Mouse (Mus musculus): ENCODE results near the gene Hba-x. TPM values are rescaled to one million over a fixed set of nuclear protein-coding genes. Genes with fewer than 3 reads are reported as not detected.
"Not testable (repeated sequence)": the region's sequence is repeated elsewhere in the genome, so short reads cannot be mapped to it uniquely, and the experiment has no call there.

Hba-x gene
- total RNA-seq, 2 experiments from 2014 or later: not detected

DNA sequence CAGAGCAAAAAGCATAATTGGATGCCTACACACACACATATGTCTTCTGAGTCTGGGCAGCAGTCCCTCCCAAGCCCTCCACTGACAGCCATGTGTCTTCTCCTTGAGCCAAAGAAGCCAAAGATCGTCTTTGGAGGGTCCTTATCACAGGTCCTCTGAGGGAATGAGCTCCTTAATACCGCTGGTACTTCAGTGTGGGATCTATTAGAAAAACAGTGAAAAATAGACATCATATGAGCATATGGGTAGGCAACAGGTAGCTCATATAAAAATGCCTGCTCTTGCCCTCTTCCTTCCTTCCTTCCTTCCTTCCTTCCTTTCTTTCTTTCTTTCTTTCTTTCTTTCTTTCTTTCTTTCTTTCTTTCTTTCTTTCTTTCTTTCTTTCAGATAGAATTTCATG, 8.4 kb downstream of the Hba-x start:
- DNase-seq; intact Hi-C loops (cut with DNase I): not testable (repeated sequence)

- DNase-seq: no peak
- intact Hi-C loops (cut with DNase I): loop anchor here (5.0 kb wide), 1 partner anchor 43 kb away; no protein-coding TSS in a partner anchor
Measured at GRCm38 (mm10) chr11:32285031-32285775, 9.0 kb downstream of the Hba-x start.

- not testable (repeated sequence) for DNase-seq
- intact Hi-C loops (cut with DNase I): loop anchor here (2.0 to 5.0 kb wide), 2 partner anchors 44 to 103 kb away; no protein-coding TSS in a partner anchor
Measured at GRCm38 (mm10) chr11:32285887-32286286, 9.7 kb downstream of the Hba-x start.

GRCm38 (mm10) chr11:32286695-32287492, 10.7 kb downstream of the Hba-x start, which contains the start of gene Hbq1b:
Hbq1b (plus strand) TSS chr11:32286965.
- intact Hi-C loops (cut with DNase I): loop anchor here (2.0 to 5.0 kb wide), 2 partner anchors 45 to 104 kb away; no protein-coding TSS in a partner anchor
- DNase-seq: peak; percentile 77 to 85

- DNase-seq: peak in 1 of 2 experiments; percentile 8
- intact Hi-C loops (cut with DNase I): loop anchor here (2.0 to 5.0 kb wide), 2 partner anchors 45 to 105 kb away; no protein-coding TSS in a partner anchor
Measured at GRCm38 (mm10) chr11:32287493-32287825, 11.3 kb downstream of the Hba-x start.

DNA sequence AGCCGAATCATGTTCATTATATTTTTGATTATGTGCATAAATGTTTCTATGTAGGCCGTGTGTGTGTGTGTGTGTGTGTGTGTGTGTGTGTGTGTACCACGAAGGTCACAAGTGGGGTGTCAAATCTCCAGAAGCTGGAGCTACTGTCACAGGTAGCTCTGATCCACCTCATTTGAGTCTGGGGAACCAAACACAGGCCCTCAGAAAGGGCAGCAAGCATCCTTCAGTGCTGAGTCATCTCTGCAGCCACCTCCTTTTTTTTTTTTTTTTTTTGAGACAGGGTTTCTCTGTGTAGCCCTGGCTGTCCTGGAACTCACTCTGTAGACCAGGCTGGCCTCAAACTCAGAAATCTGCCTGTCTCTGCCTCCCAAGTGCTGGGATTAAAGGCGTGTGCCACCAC, 16.6 kb downstream of the Hba-x start:
- intact Hi-C loops (cut with DNase I); DNase-seq: not testable (repeated sequence)

DNA sequence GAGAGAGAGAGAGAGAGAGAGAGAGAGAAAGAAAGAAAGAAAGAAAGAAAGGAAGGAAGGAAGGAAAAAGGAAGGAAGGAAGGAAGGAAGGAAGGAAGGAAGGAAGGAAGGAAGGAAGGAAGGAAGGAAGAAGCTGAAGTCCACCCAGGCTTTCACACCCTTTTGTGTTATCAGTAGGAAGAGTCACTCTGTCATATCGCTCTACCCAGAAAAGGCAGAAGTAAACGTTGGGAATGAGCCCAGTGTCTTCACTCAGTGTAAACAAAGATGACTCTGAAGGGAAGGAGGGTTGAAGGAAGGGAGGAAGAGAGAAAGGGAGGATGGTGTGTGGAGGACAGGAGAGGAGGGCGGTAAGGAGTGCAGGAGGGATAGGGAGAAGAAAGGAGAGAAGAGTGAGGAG, 17.3 kb downstream of the Hba-x start:
- intact Hi-C loops (cut with DNase I); DNase-seq: not testable (repeated sequence)

GRCm38 (mm10) chr11:32296203-32296602, 20.0 kb downstream of the Hba-x start, which contains the start of gene Hba-a2:
Hba-a2 (plus strand) TSS chr11:32296489.
- DNase-seq; intact Hi-C loops (cut with DNase I): not testable (repeated sequence)

DNA sequence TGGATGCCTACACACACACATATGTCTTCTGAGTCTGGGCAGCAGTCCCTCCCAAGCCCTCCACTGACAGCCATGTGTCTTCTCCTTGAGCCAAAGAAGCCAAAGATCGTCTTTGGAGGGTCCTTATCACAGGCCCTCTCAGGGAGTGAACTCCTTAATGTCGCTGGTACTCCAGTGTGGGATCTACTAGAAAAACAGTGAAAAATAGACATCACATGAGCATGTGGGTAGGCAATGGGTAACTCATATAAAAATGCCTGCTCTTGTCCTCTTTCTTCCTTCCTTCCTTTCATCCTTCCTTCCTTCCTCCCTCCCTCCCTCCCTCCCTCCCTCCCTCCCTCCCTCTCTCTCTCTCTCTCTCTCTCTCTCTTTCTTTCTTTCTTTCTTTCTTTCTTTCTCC, 21.2 kb downstream of the Hba-x start:
- DNase-seq; intact Hi-C loops (cut with DNase I): not testable (repeated sequence)

GRCm38 (mm10) chr11:32297866-32298531, 21.8 kb downstream of the Hba-x start:
- intact Hi-C loops (cut with DNase I): no loop called here

GRCm38 (mm10) chr11:32298532-32298918, 22.3 kb downstream of the Hba-x start:
- intact Hi-C loops (cut with DNase I): no loop called here
- DNase-seq: no peak

More at GRCm38 (mm10) chr11:32297866-32298531, 21.8 kb downstream of the Hba-x start:
- no peak for DNase-seq

DNA sequence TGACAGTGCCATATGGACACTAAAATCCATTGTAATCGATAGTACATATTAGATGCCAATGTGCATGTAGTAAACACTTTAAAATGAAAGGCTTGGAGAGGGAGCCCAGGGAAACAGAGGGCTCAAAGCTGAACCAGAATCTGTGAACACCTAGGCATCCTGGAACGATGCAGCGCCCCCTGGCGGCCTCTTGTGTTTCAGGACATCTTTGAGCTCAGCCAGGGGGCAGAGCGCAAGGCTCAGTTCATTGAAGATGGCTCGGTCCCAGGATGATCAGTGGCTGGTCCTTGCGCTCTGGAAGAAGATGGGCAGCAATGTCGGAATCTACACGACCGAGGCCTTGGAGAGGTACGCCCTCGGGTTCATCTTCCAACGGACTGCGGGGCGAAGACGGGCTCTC, 23.7 kb downstream of the Hba-x start, which contains the start of gene Hbq1a:
TSS of gene Hbq1a (plus strand) at position 205 of the 400 bp plus-strand sequence.
- intact Hi-C loops (cut with DNase I): loop anchor here (5.0 kb wide), 1 partner anchor 118 kb away; no protein-coding TSS in a partner anchor
- peak; percentile 56 to 72 for DNase-seq

GRCm38 (mm10) chr11:32300279-32301267, 24.4 kb downstream of the Hba-x start:
- intact Hi-C loops (cut with DNase I): loop anchor here (5.0 kb wide), 1 partner anchor 118 kb away; no protein-coding TSS in a partner anchor
- peak in 1 of 2 experiments; percentile 16 for DNase-seq

- intact Hi-C loops (cut with DNase I): loop anchor here (5.0 kb wide), 1 partner anchor 119 kb away; no protein-coding TSS in a partner anchor
- no peak for DNase-seq
Measured at GRCm38 (mm10) chr11:32301506-32301905, 25.3 kb downstream of the Hba-x start.

- peak; percentile 48 to 58 for DNase-seq
- intact Hi-C loops (cut with DNase I): loop anchor here (5.0 kb wide), 1 partner anchor 121 kb away; no protein-coding TSS in a partner anchor
Measured at GRCm38 (mm10) chr11:32302824-32303419, 26.7 kb downstream of the Hba-x start.

GRCm38 (mm10) chr11:32303455-32303854, 27.3 kb downstream of the Hba-x start:
- intact Hi-C loops (cut with DNase I): loop anchor here (5.0 kb wide), 1 partner anchor 121 kb away; no protein-coding TSS in a partner anchor
- no peak for DNase-seq

DNA sequence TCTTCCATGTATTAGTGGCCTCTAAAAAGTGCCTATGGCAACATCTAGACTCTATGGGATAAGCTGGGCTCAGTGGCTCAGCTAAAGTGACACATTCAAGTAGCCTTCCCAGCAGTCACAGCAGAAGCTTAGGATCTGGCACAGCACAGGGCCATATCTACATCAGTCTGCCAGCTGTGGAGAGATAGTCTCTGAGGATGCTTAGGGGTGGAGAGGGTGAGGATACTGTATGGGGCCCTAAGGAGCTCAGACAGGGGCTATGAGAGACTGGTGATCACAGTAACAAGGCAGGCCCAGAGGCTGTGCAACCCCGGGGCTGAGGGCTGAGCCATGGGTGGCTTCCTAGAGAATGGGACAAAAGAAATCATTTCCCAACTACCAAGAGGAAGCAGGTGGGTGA, 30.8 kb downstream of the Hba-x start:
- intact Hi-C loops (cut with DNase I): no loop called here
- no peak for DNase-seq

GRCm38 (mm10) chr11:32309446-32309845, 33.2 kb downstream of the Hba-x start:
- DNase-seq: no peak
- intact Hi-C loops (cut with DNase I): no loop called here

DNA sequence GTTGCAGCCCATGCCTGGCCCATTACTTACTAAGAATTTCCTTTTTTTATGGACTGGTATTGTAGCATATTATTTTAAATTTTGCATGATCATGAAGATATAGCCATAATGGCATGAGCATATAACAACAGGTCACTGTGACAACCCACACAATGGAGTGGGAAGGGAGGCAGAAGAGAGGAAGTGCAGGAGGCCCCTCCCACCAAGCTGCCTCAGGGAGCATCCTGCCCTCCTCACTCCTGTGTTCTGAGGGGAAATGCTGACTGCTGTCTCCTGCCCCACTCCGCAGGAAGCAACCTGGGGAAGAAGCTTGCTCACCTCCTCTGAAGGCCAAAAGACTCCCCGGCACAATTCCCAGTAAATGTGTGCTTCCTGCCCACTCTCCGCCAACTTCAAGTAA, 33.7 kb downstream of the Hba-x start:
- no peak for DNase-seq
- intact Hi-C loops (cut with DNase I): no loop called here
